Mouse (Mus musculus) brain, embryonic 18.5 days (tissue): Measurements from ENCODE around the gene Nfatc2.

Experiments used
- DNase-seq: peaks from one replicate; pipeline ENCODE4 v3.0.0-alpha.2; 2012; ENCODE audit warnings: low read depth, low spot score

Nfatc2 gene

GRCm38 (mm10) chr2:168601491-168602386, at the start of gene Nfatc2:
Nfatc2 (minus strand) TSS chr2:168601657.
- peak; percentile 68 for DNase-seq

- DNase-seq, result no peak
Observed at GRCm38 (mm10) chr2:168648171-168648570, 46.7 kb upstream of the Nfatc2 start.

GRCm38 (mm10) chr2:168644855-168645254, 43.4 kb upstream of the Nfatc2 start:
- DNase-seq, result no peak

- no peak for DNase-seq
Observed at GRCm38 (mm10) chr2:168643524-168644177, 42.2 kb upstream of the Nfatc2 start.

- DNase-seq, result no peak
Observed at GRCm38 (mm10) chr2:168642187-168642586, 40.7 kb upstream of the Nfatc2 start.

- no peak for DNase-seq
Observed at GRCm38 (mm10) chr2:168640460-168640859, 39.0 kb upstream of the Nfatc2 start.

- no peak for DNase-seq
Observed at GRCm38 (mm10) chr2:168634881-168635280, 33.4 kb upstream of the Nfatc2 start.

- DNase-seq, result no peak
Observed at GRCm38 (mm10) chr2:168633301-168633816, 31.9 kb upstream of the Nfatc2 start.

- no peak for DNase-seq
Observed at GRCm38 (mm10) chr2:168632543-168632942, 31.1 kb upstream of the Nfatc2 start.

- peak; percentile 16 for DNase-seq
Observed at GRCm38 (mm10) chr2:168628787-168629186, 27.3 kb upstream of the Nfatc2 start.

- no peak for DNase-seq
Observed at GRCm38 (mm10) chr2:168627829-168628770, 26.6 kb upstream of the Nfatc2 start.

- peak; percentile 32 for DNase-seq
Observed at GRCm38 (mm10) chr2:168626385-168626784, 24.9 kb upstream of the Nfatc2 start.

- no peak for DNase-seq
Observed at GRCm38 (mm10) chr2:168625091-168625490, 23.6 kb upstream of the Nfatc2 start.

- no peak for DNase-seq
Observed at GRCm38 (mm10) chr2:168621111-168621802, 19.8 kb upstream of the Nfatc2 start.

- no peak for DNase-seq
Observed at GRCm38 (mm10) chr2:168618205-168618717, 16.8 kb upstream of the Nfatc2 start.

- DNase-seq, result no peak
Observed at GRCm38 (mm10) chr2:168615160-168615559, 13.7 kb upstream of the Nfatc2 start.

- no peak for DNase-seq
Observed at GRCm38 (mm10) chr2:168614170-168614872, 12.9 kb upstream of the Nfatc2 start.

GRCm38 (mm10) chr2:168613092-168613880, 11.8 kb upstream of the Nfatc2 start:
- no peak for DNase-seq

- no peak for DNase-seq
Observed at GRCm38 (mm10) chr2:168610941-168611340, 9.5 kb upstream of the Nfatc2 start.
